Mouse (Mus musculus) thymus, adult 2 months (tissue): ENCODE data around the gene Glp2r.

ENCODE experiments used
- CTCF ChIP-seq: fragments of 200-500 bp; IDR thresholded peaks from 2 replicates; pipeline ENCODE4 v1.5.1; 2012; ENCODE audit warnings: mild to moderate bottlenecking, control low read depth, low read length, moderate library complexity, borderline replicate concordance; ENCODE audit not compliant: control insufficient read depth, poor library complexity, insufficient read depth; ENCODE audit errors: extremely low read depth
- POLR2A ChIP-seq: fragments of 200-500 bp; IDR thresholded peaks from 2 replicates; pipeline ENCODE4 v1.6.1; 2012; ENCODE audit warnings: mild to moderate bottlenecking, low read length, control low read depth, moderate library complexity; ENCODE audit not compliant: control insufficient read depth, poor library complexity, insufficient read depth; ENCODE audit errors: extremely low read depth

DNA sequence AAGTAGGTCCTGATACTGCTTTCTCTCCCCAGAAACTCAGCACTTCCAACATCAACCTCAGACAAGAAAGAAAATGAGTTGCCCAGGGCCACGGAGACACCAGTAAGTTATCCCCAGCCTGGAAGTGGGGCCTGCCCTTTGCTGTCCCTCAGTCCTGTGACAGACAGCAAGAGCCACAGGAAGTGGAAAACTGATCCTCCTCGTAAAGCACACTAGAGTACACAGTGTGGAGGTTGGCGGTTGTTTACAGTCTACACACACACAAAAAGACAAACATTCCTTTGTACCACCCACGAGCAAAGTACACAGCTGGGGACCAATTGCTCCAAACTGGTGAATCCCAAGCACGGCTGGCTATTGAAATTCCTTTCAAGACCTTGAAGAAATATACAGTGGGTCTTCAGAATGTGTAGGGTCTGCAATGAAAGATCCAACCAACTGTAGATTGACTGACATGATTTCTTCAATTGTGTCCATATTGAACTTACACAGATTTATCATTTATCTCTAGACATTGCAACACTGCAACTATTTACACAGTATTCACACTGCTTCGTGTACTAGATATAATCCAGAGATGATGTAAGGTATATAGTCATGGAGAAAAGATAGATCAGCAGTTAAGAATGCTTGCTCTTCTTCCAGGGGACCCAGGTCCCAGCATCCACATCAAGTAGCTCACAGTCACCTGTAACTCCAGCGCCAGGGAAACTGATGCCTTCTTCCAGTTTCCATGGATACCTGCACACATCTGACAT is 48.4 kb downstream of the Glp2r start:
- no peak for TF ChIP-seq POLR2A
- no peak for TF ChIP-seq CTCF
